Mouse (Mus musculus): ENCODE measurements at regions not wholly inside any gene's neighbourhood (a gene's known extent, or its start where the extent isn't known, plus 50 kb on each side); places are given as distances from the start of the nearest gene placed in this dataset.
A peak's percentile ranks its signal among the peaks of the same experiment; 100 is the strongest.

- Histone ChIP-seq H3K9me3 (ENCODE audit: control insufficient read depth, low read length) (no peaks in the 10 kb centered on the region), H3K4me2 (ENCODE audit: low read depth, low read length) (no peak overlapping the region), H3K4me1 (ENCODE audit: control insufficient read depth, insufficient read depth, low read length) (no peaks in the 10 kb centered on the region; the same call in 1 of the 2 replicates), H3K36me3 (ENCODE audit: control insufficient read depth, insufficient read depth, low read length) (no peaks in the 10 kb centered on the region), H3K4me3 (ENCODE audit: low read depth, low read length) (no peak overlapping the region), H3K27me3 (ENCODE audit: control insufficient read depth, insufficient read depth, low read length) (no peaks in the 10 kb centered on the region), H3K9ac (replicated peaks; ENCODE audit: low read depth, low read length) (no peak overlapping the region), H3K27ac (ENCODE audit: low read depth, low read length) (no peak overlapping the region)
- 56% methylated on average over 1 of the region's 1 CpGs for WGBS
- no peak for ATAC-seq (ENCODE audit: low read depth)
These were observed 112.8 kb upstream of the Smim23 start for GRCm38 (mm10) chr11:32937167-32937566.

- Histone ChIP-seq H3K27me3 (ENCODE audit: control insufficient read depth, insufficient read depth, low read length) (no peaks in the 10 kb centered on the region), H3K36me3 (ENCODE audit: control insufficient read depth, insufficient read depth, low read length) (no peaks in the 10 kb centered on the region), H3K4me3 (ENCODE audit: low read depth, low read length) (no peak overlapping the region), H3K9me3 (ENCODE audit: control insufficient read depth, low read length) (no peaks in the 10 kb centered on the region), H3K9ac (replicated peaks; ENCODE audit: low read depth, low read length) (no peak overlapping the region), H3K27ac (ENCODE audit: low read depth, low read length) (no peak overlapping the region), H3K4me2 (ENCODE audit: low read depth, low read length) (no peak overlapping the region), H3K4me1 (ENCODE audit: control insufficient read depth, insufficient read depth, low read length) (0 out of 2 replicates have a peak, but pooled peaks cover 3% of the 10 kb centered on the region)
- ATAC-seq (ENCODE audit: low read depth): no peak
- WGBS: 18% methylated on average over 9 of the region's 9 CpGs
These were observed 107.5 kb upstream of the Smim23 start for GRCm38 (mm10) chr11:32931928-32932327.

- Histone ChIP-seq H3K4me1 (ENCODE audit: control insufficient read depth, insufficient read depth, low read length) (0 out of 2 replicates have a peak, but pooled peaks cover 3% of the 10 kb centered on the region), H3K9me3 (ENCODE audit: control insufficient read depth, low read length) (no peaks in the 10 kb centered on the region), H3K9ac (replicated peaks; ENCODE audit: low read depth, low read length) (no peak overlapping the region), H3K27ac (ENCODE audit: low read depth, low read length) (no peak overlapping the region), H3K27me3 (ENCODE audit: control insufficient read depth, insufficient read depth, low read length) (no peaks in the 10 kb centered on the region), H3K4me3 (ENCODE audit: low read depth, low read length) (no peak overlapping the region), H3K36me3 (ENCODE audit: control insufficient read depth, insufficient read depth, low read length) (no peaks in the 10 kb centered on the region), H3K4me2 (ENCODE audit: low read depth, low read length) (peak overlapping the region; percentile 29)
- 12% methylated on average over 10 of the region's 14 CpGs for WGBS
- ATAC-seq (ENCODE audit: low read depth): peak; percentile 41; the same call in 1 of the 2 replicates
These were observed 106.6 kb upstream of the Smim23 start for GRCm38 (mm10) chr11:32931018-32931417.

GRCm38 (mm10) chr11:32928837-32929236 lies 104.4 kb upstream of the Smim23 start:
- H3K4me1 ChIP-seq (ENCODE audit: control insufficient read depth, insufficient read depth, low read length): peaks cover 9% of the 10 kb centered on the region
- no peak overlapping the region for H3K4me3 ChIP-seq (ENCODE audit: low read depth, low read length)
- no peaks in the 10 kb centered on the region for H3K9me3 ChIP-seq (ENCODE audit: control insufficient read depth, low read length)
- no peak overlapping the region for H3K27ac ChIP-seq (ENCODE audit: low read depth, low read length)
- 60% methylated on average over 2 of the region's 2 CpGs for WGBS
- no peak for ATAC-seq (ENCODE audit: low read depth)
- 0 out of 2 replicates have a peak, but pooled peaks cover 4% of the 10 kb centered on the region for H3K27me3 ChIP-seq (ENCODE audit: control insufficient read depth, insufficient read depth, low read length)
- no peak overlapping the region for H3K4me2 ChIP-seq (ENCODE audit: low read depth, low read length)
- no peak overlapping the region for H3K9ac ChIP-seq (replicated peaks; ENCODE audit: low read depth, low read length)
- H3K36me3 ChIP-seq (ENCODE audit: control insufficient read depth, insufficient read depth, low read length): no peaks in the 10 kb centered on the region

GRCm38 (mm10) chr11:32925421-32926271 lies 101.2 kb upstream of the Smim23 start:
- 0 out of 2 replicates have a peak overlapping the region, but pooled peaks have one; percentile 1 for H3K4me3 ChIP-seq (ENCODE audit: low read depth, low read length)
- no peaks in the 10 kb centered on the region for H3K36me3 ChIP-seq (ENCODE audit: control insufficient read depth, insufficient read depth, low read length)
- H3K4me2 ChIP-seq (ENCODE audit: low read depth, low read length): peak overlapping the region; percentile 36
- peak; percentile 24 for ATAC-seq (ENCODE audit: low read depth)
- 0 out of 2 replicates have a peak overlapping the region, but pooled peaks have one; percentile 22 for H3K9ac ChIP-seq (replicated peaks; ENCODE audit: low read depth, low read length)
- H3K9me3 ChIP-seq (ENCODE audit: control insufficient read depth, low read length): no peaks in the 10 kb centered on the region
- H3K27ac ChIP-seq (ENCODE audit: low read depth, low read length): no peak overlapping the region
- 7% methylated on average over 33 of the region's 33 CpGs for WGBS
- H3K4me1 ChIP-seq (ENCODE audit: control insufficient read depth, insufficient read depth, low read length): peaks cover 6% of the 10 kb centered on the region
- H3K27me3 ChIP-seq (ENCODE audit: control insufficient read depth, insufficient read depth, low read length): 0 out of 2 replicates have a peak, but pooled peaks cover 4% of the 10 kb centered on the region

- Histone ChIP-seq H3K36me3 (ENCODE audit: control insufficient read depth, insufficient read depth, low read length) (no peaks in the 10 kb centered on the region), H3K4me3 (ENCODE audit: low read depth, low read length) (no peak overlapping the region), H3K27ac (ENCODE audit: low read depth, low read length) (no peak overlapping the region), H3K27me3 (ENCODE audit: control insufficient read depth, insufficient read depth, low read length) (0 out of 2 replicates have a peak, but pooled peaks cover 4% of the 10 kb centered on the region), H3K4me1 (ENCODE audit: control insufficient read depth, insufficient read depth, low read length) (peaks cover 6% of the 10 kb centered on the region), H3K9ac (replicated peaks; ENCODE audit: low read depth, low read length) (no peak overlapping the region), H3K9me3 (ENCODE audit: control insufficient read depth, low read length) (no peaks in the 10 kb centered on the region), H3K4me2 (ENCODE audit: low read depth, low read length) (no peak overlapping the region)
- no peak for ATAC-seq (ENCODE audit: low read depth)
- WGBS: 78% methylated on average over 7 of the region's 7 CpGs
These were observed 100.5 kb upstream of the Smim23 start for GRCm38 (mm10) chr11:32924932-32925331.

GRCm38 (mm10) chr11:32913071-32913470 lies 88.7 kb upstream of the Smim23 start:
- no peaks in the 10 kb centered on the region for H3K9me3 ChIP-seq (ENCODE audit: control insufficient read depth, low read length)
- H3K9ac ChIP-seq (replicated peaks; ENCODE audit: low read depth, low read length): no peak overlapping the region
- H3K27me3 ChIP-seq (ENCODE audit: control insufficient read depth, insufficient read depth, low read length): no peaks in the 10 kb centered on the region
- H3K36me3 ChIP-seq (ENCODE audit: control insufficient read depth, insufficient read depth, low read length): no peaks in the 10 kb centered on the region
- H3K4me1 ChIP-seq (ENCODE audit: control insufficient read depth, insufficient read depth, low read length): no peaks in the 10 kb centered on the region
- no peak for ATAC-seq (ENCODE audit: low read depth)
- no peak overlapping the region for H3K4me2 ChIP-seq (ENCODE audit: low read depth, low read length)
- H3K4me3 ChIP-seq (ENCODE audit: low read depth, low read length): no peak overlapping the region
- 68% methylated on average over 3 of the region's 3 CpGs for WGBS
- no peak overlapping the region for H3K27ac ChIP-seq (ENCODE audit: low read depth, low read length)

- H3K4me1 ChIP-seq (ENCODE audit: control insufficient read depth, insufficient read depth, low read length): no peaks in the 10 kb centered on the region
- H3K4me2 ChIP-seq (ENCODE audit: low read depth, low read length): no peak overlapping the region
- no peak overlapping the region for H3K27ac ChIP-seq (ENCODE audit: low read depth, low read length)
- ATAC-seq (ENCODE audit: low read depth): no peak
- 87% methylated on average over 4 of the region's 4 CpGs for WGBS
- H3K9ac ChIP-seq (replicated peaks; ENCODE audit: low read depth, low read length): no peak overlapping the region
- no peak overlapping the region for H3K4me3 ChIP-seq (ENCODE audit: low read depth, low read length)
- H3K9me3 ChIP-seq (ENCODE audit: control insufficient read depth, low read length): no peaks in the 10 kb centered on the region
- H3K27me3 ChIP-seq (ENCODE audit: control insufficient read depth, insufficient read depth, low read length): no peaks in the 10 kb centered on the region
- H3K36me3 ChIP-seq (ENCODE audit: control insufficient read depth, insufficient read depth, low read length): no peaks in the 10 kb centered on the region
These were observed 87.4 kb upstream of the Smim23 start for GRCm38 (mm10) chr11:32911791-32912190.

- no peak overlapping the region for H3K27ac ChIP-seq (ENCODE audit: low read depth, low read length)
- no peak overlapping the region for H3K4me2 ChIP-seq (ENCODE audit: low read depth, low read length)
- no peaks in the 10 kb centered on the region for H3K36me3 ChIP-seq (ENCODE audit: control insufficient read depth, insufficient read depth, low read length)
- no peaks in the 10 kb centered on the region for H3K27me3 ChIP-seq (ENCODE audit: control insufficient read depth, insufficient read depth, low read length)
- no peaks in the 10 kb centered on the region for H3K4me1 ChIP-seq (ENCODE audit: control insufficient read depth, insufficient read depth, low read length)
- WGBS: 54% methylated on average over 14 of the region's 14 CpGs
- H3K4me3 ChIP-seq (ENCODE audit: low read depth, low read length): no peak overlapping the region
- H3K9me3 ChIP-seq (ENCODE audit: control insufficient read depth, low read length): no peaks in the 10 kb centered on the region
- ATAC-seq (ENCODE audit: low read depth): no peak
- no peak overlapping the region for H3K9ac ChIP-seq (replicated peaks; ENCODE audit: low read depth, low read length)
These were observed 84.5 kb upstream of the Smim23 start for GRCm38 (mm10) chr11:32908723-32909411.
